Mouse (Mus musculus) G1E (cell line): ENCODE data around the gene March8. TPM values are rescaled to one million over a fixed set of nuclear protein-coding genes. Genes with fewer than 3 reads are reported as not detected.

Experiments used
- ATAC-seq: 2 replicates; pipeline ENCODE4 v1.8.0; 2016; ENCODE audit warnings: mild to moderate bottlenecking; ENCODE audit not compliant: insufficient number of reproducible peaks, poor library complexity, low FRiP score, severe bottlenecking; ENCODE audit errors: extremely low read depth
- DNase-seq: peaks from one replicate; pipeline ENCODE4 v3.0.0; 2012; ENCODE audit warnings: low spot score
- H3K27me3 ChIP-seq: 2 replicates; pipeline ENCODE4 v1.6.1; 2012; ENCODE audit warnings: mild to moderate bottlenecking, low read length, inconsistent platforms; ENCODE audit not compliant: insufficient read depth
- H3K36me3 ChIP-seq: replicated peaks from 2 replicates; pipeline ENCODE3; 2012; ENCODE audit warnings: mild to moderate bottlenecking, inconsistent platforms
- H3K4me1 ChIP-seq: 2 replicates; pipeline ENCODE4 v1.6.1; 2012; ENCODE audit warnings: low read depth, low read length, inconsistent platforms, mixed read lengths; ENCODE audit not compliant: insufficient read depth
- H3K4me3 ChIP-seq: 2 replicates; pipeline ENCODE4 v1.5.1; 2012; ENCODE audit warnings: low read depth, mild to moderate bottlenecking, inconsistent platforms, low read length, moderate library complexity, mixed read lengths
- H3K9me3 ChIP-seq: replicated peaks from 2 replicates; pipeline ENCODE4 v1.6.1; 2012; ENCODE audit warnings: inconsistent platforms
- CTCF ChIP-seq: IDR thresholded peaks from 2 replicates; pipeline ENCODE4 v1.5.1; 2012; ENCODE audit warnings: low read depth, low read length, inconsistent platforms, mixed read lengths
- GATA1 ChIP-seq: IDR thresholded peaks from 2 replicates; pipeline ENCODE4 v1.6.1; 2012; ENCODE audit warnings: borderline replicate concordance, low read length, inconsistent platforms, mixed read lengths
- GATA2 ChIP-seq: IDR thresholded peaks from 2 replicates; pipeline ENCODE4 v1.6.1; 2012; ENCODE audit warnings: low read depth, low read length, inconsistent platforms, borderline replicate concordance
- POLR2AphosphoS5 ChIP-seq: IDR thresholded peaks from 2 replicates; pipeline ENCODE4 v1.6.1; 2012; ENCODE audit warnings: low read depth, low read length, inconsistent platforms; ENCODE audit not compliant: insufficient replicate concordance
- TAL1 ChIP-seq: conservative IDR thresholded peaks from 2 replicates; pipeline ENCODE4 v1.6.1; 2012; ENCODE audit warnings: low read depth, low read length, inconsistent platforms, mixed read lengths
- polyA plus RNA-seq: library from polyadenylated mRNA; stranded (reverse); fragments of >175 nt; gene quantifications from 2 replicates; pipeline ENCODE4 v1.2.3, GENCODE M21; 2012
- total RNA-seq, 2 experiments: library from RNA; stranded (forward) in 1 of 2; stranded (reverse) in 1 of 2; fragments of 200-1000 nt in 1 of 2; fragments of >200 nt in 1 of 2; fragmentation: Nextera tagmentation in 1 of 2; gene quantifications; 2 replicates each; pipeline ENCODE4 v1.2.3; 2014 to 2017

Gene March8
- total and polyA plus RNA-seq, 3 experiments = 8.8 to 191 (median 53.9) TPM

GRCm38 (mm10) chr6:116356948-116357325, 19.1 kb downstream of the March8 start:
- Histone ChIP-seq H3K4me3 (no peak overlapping the region), H3K9me3 (no peaks in the 10 kb centered on the region), H3K27me3 (no peaks in the 10 kb centered on the region), H3K4me1 (0 out of 2 replicates have a peak, but pooled peaks cover 2% of the 10 kb centered on the region), H3K36me3 (peaks cover 5% of the 10 kb centered on the region)
- TF ChIP-seq TAL1 (no peak), CTCF (no peak), GATA1 (no peak), GATA2 (no peak), POLR2AphosphoS5 (no peak)
- DNase-seq = no peak
- no peak for ATAC-seq

GRCm38 (mm10) chr6:116358056-116358455, 20.2 kb downstream of the March8 start:
- Histone ChIP-seq H3K27me3 (no peaks in the 10 kb centered on the region), H3K9me3 (no peaks in the 10 kb centered on the region), H3K4me1 (0 out of 2 replicates have a peak, but pooled peaks cover 2% of the 10 kb centered on the region), H3K36me3 (peaks cover 5% of the 10 kb centered on the region), H3K4me3 (no peak overlapping the region)
- no peak for TF ChIP-seq GATA2
- no peak for TF ChIP-seq GATA1
- TF ChIP-seq CTCF = no peak
- TF ChIP-seq POLR2AphosphoS5 = no peak
- no peak for TF ChIP-seq TAL1
- DNase-seq = no peak
- no peak for ATAC-seq

- no peak overlapping the region for H3K4me3 ChIP-seq
- 0 out of 2 replicates have a peak, but pooled peaks cover 2% of the 10 kb centered on the region for H3K4me1 ChIP-seq
- TF ChIP-seq POLR2AphosphoS5 = no peak
- TF ChIP-seq GATA1 = no peak
- TF ChIP-seq CTCF = no peak
- no peak for TF ChIP-seq GATA2
- TF ChIP-seq TAL1 = no peak
- H3K36me3 ChIP-seq = peaks cover 5% of the 10 kb centered on the region
- no peak for ATAC-seq
- H3K9me3 ChIP-seq = no peaks in the 10 kb centered on the region
- H3K27me3 ChIP-seq = no peaks in the 10 kb centered on the region
- no peak for DNase-seq
Observed at GRCm38 (mm10) chr6:116359256-116359655, 21.4 kb downstream of the March8 start.

- Histone ChIP-seq H3K9me3 (no peaks in the 10 kb centered on the region), H3K27me3 (no peaks in the 10 kb centered on the region), H3K36me3 (peaks cover 5% of the 10 kb centered on the region), H3K4me3 (no peak overlapping the region), H3K4me1 (0 out of 2 replicates have a peak, but pooled peaks cover 2% of the 10 kb centered on the region)
- DNase-seq (no peak), ATAC-seq (no peak)
- TF ChIP-seq POLR2AphosphoS5 (no peak), GATA2 (no peak), CTCF (no peak), GATA1 (no peak), TAL1 (no peak)
Observed at GRCm38 (mm10) chr6:116361463-116361862, 23.6 kb downstream of the March8 start.

- no peaks in the 10 kb centered on the region for H3K9me3 ChIP-seq
- 0 out of 2 replicates have a peak, but pooled peaks cover 2% of the 10 kb centered on the region for H3K4me1 ChIP-seq
- ATAC-seq (no peak), DNase-seq (no peak)
- H3K36me3 ChIP-seq = peaks cover 5% of the 10 kb centered on the region
- H3K27me3 ChIP-seq = no peaks in the 10 kb centered on the region
- TF ChIP-seq POLR2AphosphoS5 (no peak), TAL1 (no peak), GATA1 (no peak), GATA2 (no peak), CTCF (no peak)
- H3K4me3 ChIP-seq = no peak overlapping the region
Observed at GRCm38 (mm10) chr6:116361993-116362392, 24.2 kb downstream of the March8 start.

GRCm38 (mm10) chr6:116367971-116368370, 30.1 kb downstream of the March8 start:
- H3K36me3 ChIP-seq = peaks cover 14% of the 10 kb centered on the region
- DNase-seq (no peak), ATAC-seq (no peak)
- no peaks in the 10 kb centered on the region for H3K9me3 ChIP-seq
- no peaks in the 10 kb centered on the region for H3K27me3 ChIP-seq
- TF ChIP-seq TAL1 (no peak), POLR2AphosphoS5 (no peak), CTCF (no peak), GATA1 (no peak), GATA2 (no peak)
- peaks cover 12% of the 10 kb centered on the region for H3K4me1 ChIP-seq
- no peak overlapping the region for H3K4me3 ChIP-seq

GRCm38 (mm10) chr6:116369811-116370210, 32.0 kb downstream of the March8 start:
- ATAC-seq (no peak), DNase-seq (no peak)
- peaks cover 16% of the 10 kb centered on the region for H3K4me1 ChIP-seq
- no peak overlapping the region for H3K4me3 ChIP-seq
- H3K36me3 ChIP-seq = peaks cover 14% of the 10 kb centered on the region
- H3K27me3 ChIP-seq = no peaks in the 10 kb centered on the region
- TF ChIP-seq TAL1 (no peak), GATA1 (no peak), GATA2 (no peak), CTCF (no peak), POLR2AphosphoS5 (no peak)
- no peaks in the 10 kb centered on the region for H3K9me3 ChIP-seq
